Mouse (Mus musculus): ENCODE results near the gene Clec2i.
"Not testable (repeated sequence)": the region's sequence is repeated elsewhere in the genome, so short reads cannot be mapped to it uniquely, and the experiment has no call there.

Clec2i gene

DNA sequence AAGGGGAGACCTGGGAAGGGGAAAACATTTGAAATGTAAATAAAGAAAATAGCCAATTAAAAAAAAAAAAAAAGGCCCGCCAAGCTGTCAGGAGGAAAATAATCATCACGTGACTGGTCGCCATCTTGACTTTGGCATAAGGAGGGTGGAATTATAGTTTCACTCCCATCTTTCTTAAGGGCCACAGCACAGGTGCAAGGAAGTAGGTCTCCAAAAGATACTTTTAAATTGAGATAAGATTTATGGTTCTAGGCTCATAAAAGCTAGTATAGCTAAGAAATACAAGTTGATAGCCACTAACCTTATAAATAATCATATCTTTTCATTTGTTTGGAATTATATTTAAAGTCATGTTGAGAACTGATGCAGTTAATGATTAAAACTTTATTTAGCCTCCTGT lies 32.5 kb upstream of the Clec2i start:
- DNase-seq (ENCODE audit: low spot score in 2 of 2), result no peak

DNA sequence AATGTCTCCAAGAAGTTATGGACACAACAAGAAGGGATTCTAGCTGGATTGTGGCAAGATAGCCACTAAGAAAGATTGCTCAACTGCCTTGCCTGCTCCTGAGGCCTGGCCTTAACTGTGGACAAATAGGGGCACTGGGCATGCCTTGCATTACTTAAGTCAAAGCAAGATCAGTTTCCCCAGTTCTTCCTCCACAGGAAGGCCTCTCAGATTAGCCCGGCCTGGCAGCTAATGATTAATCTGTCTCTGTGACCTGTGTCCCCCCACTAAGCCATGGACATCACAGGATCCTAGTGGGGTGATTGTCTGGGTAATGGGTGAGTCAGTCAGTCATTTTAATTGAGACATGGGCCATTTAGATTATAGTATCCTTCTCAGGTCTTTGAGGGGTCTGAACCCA lies 31.9 kb upstream of the Clec2i start:
- no peak for DNase-seq (ENCODE audit: low spot score in 2 of 2)

DNA sequence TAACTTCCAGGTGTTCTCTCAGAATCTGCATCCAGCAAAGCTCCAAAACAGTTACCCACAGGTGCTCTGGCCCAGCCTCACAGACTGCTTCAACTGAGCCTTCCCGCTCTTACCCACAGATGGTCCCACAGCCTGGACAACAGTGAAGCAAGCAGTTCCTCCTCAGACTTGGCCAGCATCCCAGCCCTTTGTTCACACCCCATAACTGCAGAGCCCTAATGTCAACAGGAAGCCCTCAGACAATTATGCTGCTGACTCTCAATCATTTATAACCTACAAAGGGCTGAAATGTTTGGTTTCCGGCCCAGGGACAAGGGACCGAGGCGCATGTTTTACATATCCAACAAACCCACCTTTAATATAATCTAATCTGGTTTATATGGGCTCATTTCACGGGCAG lies 31.1 kb upstream of the Clec2i start:
- peak in 1 of 2 experiments; percentile 70 for DNase-seq (ENCODE audit: low spot score in 2 of 2)

- DNase-seq (ENCODE audit: low spot score in 2 of 2), result no peak
Observed at GRCm38 (mm10) chr6:128857976-128858375, 29.4 kb upstream of the Clec2i start.

DNA sequence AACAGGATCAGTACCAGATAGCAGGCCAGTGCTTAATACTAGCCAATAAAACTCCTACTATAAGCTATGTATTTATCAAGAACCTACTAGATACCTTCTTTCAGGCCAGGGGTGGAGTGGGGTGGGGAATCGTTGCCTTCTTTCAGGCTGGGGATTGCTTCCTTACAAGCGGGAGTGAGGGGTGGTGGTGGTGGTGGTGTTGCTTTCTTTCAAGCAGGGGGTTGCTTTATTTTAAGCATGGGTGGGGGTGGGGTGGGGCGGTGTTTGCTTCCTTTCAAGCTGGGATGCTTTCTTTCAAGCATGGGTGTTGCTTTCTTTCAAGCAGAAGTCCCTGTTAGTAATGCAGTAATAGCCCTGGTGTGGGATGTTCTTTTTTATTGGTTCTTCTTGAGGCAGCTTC lies 18.5 kb upstream of the Clec2i start:
- DNase-seq (ENCODE audit: low spot score in 2 of 2), result no peak

GRCm38 (mm10) chr6:128871910-128872610 lies 15.3 kb upstream of the Clec2i start:
- DNase-seq (ENCODE audit: low spot score in 2 of 2), result no peak

DNA sequence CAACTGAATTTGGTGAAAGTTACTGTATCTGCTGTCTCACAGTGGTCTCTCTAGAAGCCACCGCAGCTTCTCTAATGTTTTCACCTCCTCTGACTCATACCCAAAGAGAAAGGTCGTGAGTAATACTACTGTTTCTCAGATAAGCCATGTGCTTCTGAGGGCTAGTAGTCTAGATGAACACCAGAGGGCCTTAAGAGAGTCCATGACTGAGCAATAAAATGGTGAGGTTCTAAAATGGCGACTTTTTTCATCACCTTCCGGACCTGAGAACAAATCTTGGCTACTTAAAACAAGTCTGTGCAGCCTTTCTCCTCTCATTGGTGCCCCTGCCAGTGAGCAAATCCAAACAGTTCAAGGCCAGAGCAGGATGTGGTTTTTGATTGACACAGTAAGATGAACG lies 1.4 kb downstream of the Clec2i start:
- no peak for DNase-seq (ENCODE audit: low spot score in 2 of 2)

DNA sequence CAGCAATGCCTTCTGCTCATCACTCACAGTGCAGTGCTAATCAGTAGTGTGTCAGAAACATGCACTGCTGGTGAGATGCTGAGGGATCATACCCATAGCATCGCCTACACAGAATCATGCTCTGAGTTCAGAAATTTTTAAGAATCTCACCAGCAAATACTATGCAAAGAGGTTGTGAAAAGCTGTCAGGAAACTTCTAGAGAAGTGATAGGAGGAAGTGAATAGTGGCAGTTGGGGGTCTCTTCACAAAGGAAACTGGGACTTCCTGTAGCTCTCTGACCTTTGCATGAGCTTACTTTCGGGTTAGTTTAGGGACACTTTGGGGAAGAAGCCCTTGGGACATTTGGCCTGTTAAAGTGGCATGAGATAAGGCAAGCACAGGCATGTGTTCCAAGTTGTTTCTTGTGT lies 3.6 kb downstream of the Clec2i start, which contains the start of gene BC035044:
BC035044 (minus strand) TSS at position 179 of the 408 bp plus-strand sequence.
- no peak for DNase-seq (ENCODE audit: low spot score in 2 of 2)

GRCm38 (mm10) chr6:128895404-128896001 lies 8.1 kb downstream of the Clec2i start:
- DNase-seq (ENCODE audit: low spot score in 2 of 2), result no peak

DNA sequence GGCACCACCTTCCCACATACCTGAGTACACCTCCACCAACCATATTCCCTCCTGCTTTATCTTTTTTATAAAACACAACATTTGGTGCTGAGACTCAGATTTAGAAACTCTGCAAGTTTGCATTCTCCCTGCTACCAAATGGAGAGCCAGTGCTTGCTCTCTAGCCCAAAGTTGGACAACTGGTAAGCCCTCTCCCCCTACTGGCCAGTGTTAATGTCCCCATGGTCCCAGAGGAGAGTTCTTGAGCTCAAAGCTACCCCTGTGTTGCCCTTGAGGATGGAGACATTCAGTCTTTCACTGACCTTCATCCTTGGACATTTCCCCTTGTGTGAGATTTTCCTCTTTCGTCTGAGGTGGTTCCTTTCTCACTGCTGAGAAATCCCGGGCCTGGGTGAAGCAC lies 12.7 kb downstream of the Clec2i start:
- no peak for DNase-seq (ENCODE audit: low spot score in 2 of 2)

- DNase-seq (ENCODE audit: low spot score in 2 of 2), result not testable (repeated sequence)
Observed at GRCm38 (mm10) chr6:128900796-128901552, 13.6 kb downstream of the Clec2i start.

DNA sequence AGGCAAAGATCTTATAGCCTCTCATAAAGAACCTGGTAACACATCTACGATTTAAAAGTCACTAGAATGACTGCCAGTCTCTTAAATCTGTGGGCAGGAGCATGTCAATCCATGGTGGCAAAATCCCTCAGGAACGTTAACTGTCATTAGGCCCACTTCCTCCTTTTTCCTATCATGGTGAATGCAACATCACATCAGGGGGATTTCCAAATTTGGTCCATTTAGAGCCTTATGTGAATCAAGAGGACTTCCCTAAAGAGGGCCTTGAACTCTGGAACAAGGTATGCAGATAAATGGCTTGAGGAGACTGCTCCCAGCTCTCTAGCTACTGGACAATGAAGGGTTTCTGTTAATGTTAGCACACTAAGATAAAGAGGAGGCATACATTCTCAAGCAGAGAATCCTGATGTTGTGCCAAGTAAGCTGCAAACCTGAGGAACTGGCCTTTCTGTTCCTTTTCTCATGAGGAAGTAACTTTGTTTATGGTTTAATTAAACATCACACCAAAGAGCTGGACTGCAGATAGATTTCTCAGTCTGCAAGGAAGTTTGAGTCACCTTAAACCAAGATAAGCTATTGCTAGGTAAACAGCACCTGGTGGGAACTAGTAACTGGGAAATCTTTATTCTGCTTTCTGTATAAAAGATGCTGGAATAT lies 26.3 kb downstream of the Clec2i start:
- no peak for DNase-seq (ENCODE audit: low spot score in 2 of 2)

GRCm38 (mm10) chr6:128917322-128917721 lies 29.9 kb downstream of the Clec2i start:
- DNase-seq (ENCODE audit: low spot score in 2 of 2), result no peak

DNA sequence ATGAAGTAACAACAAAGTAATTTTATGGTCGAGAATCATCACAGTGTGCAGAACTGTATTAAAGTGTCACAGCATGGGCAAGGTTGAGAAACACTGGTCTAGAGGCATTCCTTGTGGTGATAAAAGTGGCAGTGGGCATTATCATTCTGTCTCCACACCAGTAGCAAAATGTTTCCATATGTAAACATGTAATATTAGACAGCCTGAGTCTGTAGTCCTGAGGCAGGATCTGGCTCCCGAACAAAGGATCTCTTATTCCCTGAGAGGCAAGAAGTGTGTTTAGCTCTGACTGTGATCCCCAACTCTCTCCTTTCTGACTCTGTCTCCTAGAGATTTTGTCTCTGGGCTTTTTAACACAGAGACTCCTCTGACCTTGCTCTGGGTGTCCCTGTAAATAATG lies 45.7 kb downstream of the Clec2i start:
- DNase-seq (ENCODE audit: low spot score in 2 of 2), result no peak

- not testable (repeated sequence) for DNase-seq (ENCODE audit: low spot score in 2 of 2)
Observed at GRCm38 (mm10) chr6:128934081-128934480, 46.7 kb downstream of the Clec2i start, which contains the start of gene Clec2g. Gene Clec2g (plus strand): TSS chr6:128934381.

DNA sequence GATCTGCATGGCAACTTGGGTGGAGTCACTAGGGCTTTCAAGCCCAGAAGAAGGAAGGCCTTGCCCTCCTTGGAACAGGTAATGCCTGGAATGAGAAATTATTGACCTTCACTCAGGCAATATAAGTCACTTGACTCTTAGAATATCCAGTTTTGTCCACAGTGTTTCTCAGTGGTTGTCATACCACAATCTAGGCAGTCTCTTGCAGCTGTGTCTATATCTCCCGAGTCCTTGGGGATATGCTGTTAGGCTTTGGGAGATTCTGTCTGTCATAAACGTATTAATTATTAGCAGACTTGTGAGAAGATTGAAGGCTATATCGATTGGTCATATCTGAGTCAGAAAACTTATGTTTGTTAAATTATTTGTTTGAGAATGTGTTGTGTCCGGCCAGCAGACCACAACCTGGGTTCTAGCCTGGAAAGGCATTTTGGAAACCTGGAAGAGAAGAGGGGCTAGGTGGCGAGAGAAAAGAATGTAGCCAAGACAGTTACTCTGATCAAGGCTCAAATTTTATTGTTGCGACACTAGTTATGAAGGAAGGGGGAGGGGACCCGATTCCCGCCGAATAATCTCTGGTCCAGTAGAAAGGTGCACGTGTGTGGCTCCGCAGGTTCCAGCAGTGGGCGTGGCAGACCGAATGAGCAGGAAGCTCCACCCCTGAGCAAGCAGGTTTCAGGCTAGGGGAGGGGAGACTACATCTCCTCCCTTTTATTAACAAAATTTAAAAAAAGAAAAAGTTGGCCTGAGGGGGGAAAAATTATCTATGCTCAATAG lies 48.7 kb downstream of the Clec2i start:
- not testable (repeated sequence) for DNase-seq (ENCODE audit: low spot score in 2 of 2)

GRCm38 (mm10) chr6:128941646-128942421 lies 54.4 kb downstream of the Clec2i start:
- no peak for DNase-seq (ENCODE audit: low spot score in 2 of 2)

DNA sequence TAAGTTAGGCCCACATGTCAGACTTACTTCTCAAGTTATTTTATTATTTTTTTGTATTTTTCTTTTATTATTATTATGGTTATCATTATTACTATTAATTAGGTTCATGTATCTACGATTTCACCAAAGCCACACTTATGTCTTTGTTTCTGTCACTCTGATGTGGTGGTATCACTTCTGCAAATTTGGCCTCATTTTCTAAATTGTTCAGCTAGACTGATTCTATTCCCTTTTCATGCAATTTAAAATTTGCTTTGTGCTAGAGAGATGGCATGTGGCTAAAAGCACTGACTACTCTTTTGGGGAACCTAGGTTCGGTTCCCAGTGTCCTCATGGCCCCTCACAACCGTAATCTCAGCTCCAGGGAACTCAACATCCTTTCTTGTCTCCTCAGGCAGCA lies 58.2 kb downstream of the Clec2i start:
- no peak for DNase-seq (ENCODE audit: low spot score in 2 of 2)
